Mouse (Mus musculus) testis, postnatal 14 days (tissue): ENCODE measurements around the gene Dnajb2.

Experiments
- DNase-seq: peaks from one replicate; pipeline ENCODE4 v3.0.0; 2021; ENCODE audit warnings: low spot score

Dnajb2 gene

DNA sequence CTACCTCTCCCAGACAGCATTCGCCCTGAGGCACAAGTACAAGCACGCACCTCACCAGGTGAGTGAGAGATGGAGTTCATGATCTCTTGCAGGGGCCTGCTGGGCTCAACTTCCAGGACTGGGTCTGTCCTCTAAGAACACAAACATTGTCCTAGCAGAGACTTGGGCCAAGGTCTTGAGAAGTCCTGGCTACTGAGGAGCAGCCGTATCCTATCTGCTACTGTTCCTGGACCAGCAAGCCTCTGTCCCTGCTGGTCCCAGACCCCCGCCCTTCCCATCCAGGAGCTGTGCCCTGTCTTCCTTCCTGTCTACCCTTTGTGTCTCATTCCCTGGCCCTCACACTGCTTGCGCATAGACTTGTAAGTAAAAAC is 57.1 kb downstream of the Dnajb2 start:
- DNase-seq = no peak

GRCm38 (mm10) chr1:75294294-75294693 is 58.1 kb downstream of the Dnajb2 start:
- DNase-seq = no peak
